Comparison of ENCODE assay signal across 8 mouse cellular contexts in genomic region chr14:30650969-30651368, GRCm38 (mm10). TPM values are rescaled to one million over a fixed set of nuclear protein-coding genes. Genes with fewer than 3 reads are reported as not detected.
DNase-seq lines count a peak whose midpoint lies in the region; ATAC-seq and TF ChIP-seq lines count a peak whose summit lies in the region.

No protein-coding gene starts in this region.

- H3K4me1 ChIP-seq in forebrain, embryonic 13.5 days = peaks cover 6% of the 10 kb centered on the region
- H3K4me1 ChIP-seq in forebrain, embryonic 10.5 days = peaks cover 12% of the 10 kb centered on the region
- peaks cover 2% of the 10 kb centered on the region for H3K4me1 ChIP-seq in heart, adult 2 months (ENCODE audit: control insufficient read depth, insufficient read depth, low read length)
- H3K4me1 ChIP-seq in kidney, embryonic 16.5 days (ENCODE audit: insufficient read depth, low read length) = peaks cover 17% of the 10 kb centered on the region

- peak; percentile 75 for TF ChIP-seq CTCF in heart, adult 2 months (IDR thresholded peaks at IDR 0.05)

- H3K9me3 ChIP-seq in forebrain, embryonic 13.5 days (replicated peaks) = no peaks in the 10 kb centered on the region
- H3K9me3 ChIP-seq in forebrain, embryonic 10.5 days = no peaks in the 10 kb centered on the region
- no peaks in the 10 kb centered on the region for H3K9me3 ChIP-seq in kidney, embryonic 16.5 days (ENCODE audit: low read length)

- H3K36me3 ChIP-seq in forebrain, embryonic 13.5 days (ENCODE audit: poor library complexity, severe bottlenecking) = no peaks in the 10 kb centered on the region
- no peaks in the 10 kb centered on the region for H3K36me3 ChIP-seq in forebrain, embryonic 10.5 days (replicated peaks)
- H3K36me3 ChIP-seq in heart, adult 2 months (ENCODE audit: control insufficient read depth, insufficient read depth, low read length) = peaks cover 2% of the 10 kb centered on the region
- H3K36me3 ChIP-seq in kidney, embryonic 16.5 days (ENCODE audit: insufficient read depth, low read length) = no peaks in the 10 kb centered on the region

- 19% methylated on average over 4 of the region's 4 CpGs for WGBS in forebrain, embryonic 13.5 days
- 28% methylated on average over 4 of the region's 4 CpGs for WGBS in forebrain, embryonic 10.5 days
- 10% methylated on average over 4 of the region's 4 CpGs for WGBS in heart, adult 2 months
- 9% methylated on average over 4 of the region's 4 CpGs for WGBS in kidney, embryonic 16.5 days

- H3K4me3 ChIP-seq in forebrain, embryonic 13.5 days = no peak overlapping the region
- H3K4me3 ChIP-seq in forebrain, embryonic 10.5 days = no peak overlapping the region
- no peak overlapping the region for H3K4me3 ChIP-seq in heart, adult 2 months
- no peak overlapping the region for H3K4me3 ChIP-seq in kidney, embryonic 16.5 days (ENCODE audit: low read length)

- no peaks in the 10 kb centered on the region for H3K27me3 ChIP-seq in forebrain, embryonic 13.5 days
- H3K27me3 ChIP-seq in forebrain, embryonic 10.5 days (ENCODE audit: poor library complexity, severe bottlenecking) = no peaks in the 10 kb centered on the region
- no peaks in the 10 kb centered on the region for H3K27me3 ChIP-seq in heart, adult 2 months (ENCODE audit: control insufficient read depth, insufficient read depth, low read length)
- H3K27me3 ChIP-seq in kidney, embryonic 16.5 days (ENCODE audit: insufficient read depth, low read length) = no peaks in the 10 kb centered on the region

- H3K27ac ChIP-seq in forebrain, embryonic 13.5 days = no peak overlapping the region
- no peak overlapping the region for H3K27ac ChIP-seq in forebrain, embryonic 10.5 days
- peak overlapping the region; percentile 12; the same call in 1 of the 2 replicates for H3K27ac ChIP-seq in heart, adult 2 months
- H3K27ac ChIP-seq in kidney, embryonic 16.5 days (ENCODE audit: low read length) = peak overlapping the region; percentile 26; the same call in 1 of the 2 replicates

- TF ChIP-seq EP300 in heart, adult 2 months (IDR thresholded peaks at IDR 0.05; ENCODE audit: insufficient read depth, low read depth, low read length) = peak; percentile 52; the same call in 1 of the 2 replicates

- no peak for DNase-seq in forebrain, embryonic 10.5 days (ENCODE audit: extremely low spot score, low spot score)
- peak; percentile 37 for DNase-seq in A20 (ENCODE audit: low read depth, low spot score)
- peak; percentile 77 to 83 for DNase-seq in cerebellum, postnatal 14 days
- DNase-seq in heart, adult 2 months = peak; percentile 71 to 87
- DNase-seq in lung, postnatal 25 days (ENCODE audit: low spot score) = peak; percentile 91
- peak; percentile 46 to 77 for DNase-seq in urinary bladder, postnatal 36 days (ENCODE audit: low spot score in 2 of 2)

- H3K4me2 ChIP-seq in forebrain, embryonic 13.5 days = no peak overlapping the region
- no peak overlapping the region for H3K4me2 ChIP-seq in kidney, embryonic 16.5 days (replicated peaks; ENCODE audit: low read depth, low read length)

- H3K79me2 ChIP-seq in heart, adult 2 months (replicated peaks; ENCODE audit: control insufficient read depth, insufficient read depth, low read length) = no peaks in the 10 kb centered on the region

- peak; percentile 44 for ATAC-seq in forebrain, embryonic 13.5 days
- ATAC-seq in kidney, embryonic 16.5 days (ENCODE audit: low FRiP score, low TSS enrichment) = peak; percentile 95

- intact Hi-C loops in heart, adult 2 months (cut with DNase I) = loop anchor here (1.0 to 5.0 kb wide), 2 partner anchors 39 to 58 kb away; no protein-coding TSS in a partner anchor

- no peak overlapping the region for H3K9ac ChIP-seq in forebrain, embryonic 13.5 days
- no peak overlapping the region for H3K9ac ChIP-seq in heart, adult 2 months (ENCODE audit: low read depth, low read length)
- H3K9ac ChIP-seq in kidney, embryonic 16.5 days (replicated peaks; ENCODE audit: low read length) = no peak overlapping the region; the same call in 1 of the 2 replicates

- TF ChIP-seq POLR2A in heart, adult 2 months (IDR thresholded peaks at IDR 0.05; ENCODE audit: insufficient read depth, low read depth, low read length) = no peak

RNA-seq across cellular contexts. Expression of gene Rft1, which starts 3.2 kb away (rescaled TPM):
- polyA plus RNA-seq in forebrain, embryonic 13.5 days (2015; fragmentation: Nextera tagmentation; extraction: Ambion mirVana) = 8.8 and 9.3 TPM in 2 replicates
- polyA plus RNA-seq in forebrain, embryonic 10.5 days (2016; fragmentation: Nextera tagmentation; extraction: Ambion mirVana) = 12.7 and 14.7 TPM in 2 replicates
- total RNA-seq in heart, adult 2 months (2021) = 1 to 10 TPM; 6.1 to 8.1 TPM
- polyA plus RNA-seq in heart, adult 2 months (2012; rRNA removed) = 8.8 and 13.0 TPM in 2 replicates
- 19.6 and 20.3 TPM in 2 replicates for polyA plus RNA-seq in kidney, embryonic 16.5 days (2015; fragmentation: Nextera tagmentation; extraction: Ambion mirVana)

RNA-seq across cellular contexts. Expression of gene Prkcd, which starts 25.0 kb away (rescaled TPM):
- polyA plus RNA-seq in forebrain, embryonic 13.5 days (2015; fragmentation: Nextera tagmentation; extraction: Ambion mirVana) = 21.4 and 21.9 TPM in 2 replicates
- polyA plus RNA-seq in forebrain, embryonic 10.5 days (2016; fragmentation: Nextera tagmentation; extraction: Ambion mirVana) = 23.6 and 24.8 TPM in 2 replicates
- total RNA-seq in heart, adult 2 months (2021) = 10 to 100 TPM; 10.4 to 12.6 TPM
- 31.5 and 31.7 TPM in 2 replicates for polyA plus RNA-seq in heart, adult 2 months (2012; rRNA removed)
- polyA plus RNA-seq in kidney, embryonic 16.5 days (2015; fragmentation: Nextera tagmentation; extraction: Ambion mirVana) = 48.9 and 52.4 TPM in 2 replicates

Comparison
In these comparisons a context has a peak if more than half of its experiments do, and no peak if none do; other contexts are left out.
1. H3K27ac ChIP-seq: peak in heart, adult 2 months (single experiment) and kidney, embryonic 16.5 days (single experiment); none in forebrain, embryonic 13.5 days (single experiment) and forebrain, embryonic 10.5 days (single experiment).